Mouse (Mus musculus): ENCODE data around the gene Cdk6.
"Not testable (repeated sequence)": the region's sequence is repeated elsewhere in the genome, so short reads cannot be mapped to it uniquely, and the experiment has no call there.

Gene Cdk6

DNA sequence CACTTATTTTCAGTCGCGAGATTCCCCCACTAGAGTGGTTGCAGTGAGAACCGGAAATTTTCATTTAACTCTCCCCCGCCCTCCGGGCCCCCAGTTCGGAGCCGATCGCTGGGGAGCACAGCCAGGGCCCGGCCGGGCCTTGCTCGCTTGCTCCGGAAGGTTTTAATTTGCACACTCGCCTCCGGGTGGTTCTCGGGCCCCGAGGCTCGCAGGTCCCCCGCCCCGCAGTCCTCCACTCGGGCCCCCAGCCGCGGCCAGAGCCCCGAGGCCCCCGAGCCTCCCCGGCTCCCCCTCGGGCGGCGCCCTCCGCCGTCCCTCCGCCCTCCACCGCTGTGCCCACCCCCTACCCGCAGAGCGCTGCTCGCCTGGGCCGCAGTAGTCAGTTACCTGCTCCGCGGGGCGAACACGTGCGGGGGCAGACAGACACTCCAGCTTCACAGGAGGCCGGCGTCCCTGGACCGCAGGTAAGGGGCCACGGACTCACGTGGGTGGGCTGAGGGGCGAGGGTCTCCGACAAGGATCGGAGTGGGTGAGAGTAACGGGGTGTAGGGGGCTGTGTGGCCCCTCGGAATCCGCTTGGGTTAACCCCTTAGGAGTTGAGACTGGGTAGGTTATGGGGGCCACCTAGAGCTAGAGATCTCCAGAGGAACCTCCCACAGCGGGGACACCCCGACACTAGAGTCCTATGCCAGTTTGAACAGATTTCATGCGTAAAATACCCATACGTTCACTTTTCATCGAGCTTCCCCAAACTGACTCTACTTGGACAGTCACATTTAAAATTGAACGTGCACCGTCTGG is at the start of gene Cdk6:
Gene Cdk6 (plus strand): TSS at position 375 of the 801 bp plus-strand sequence.
- peak; percentile 50 for DNase-seq (ENCODE audit: low read depth, low spot score)

DNA sequence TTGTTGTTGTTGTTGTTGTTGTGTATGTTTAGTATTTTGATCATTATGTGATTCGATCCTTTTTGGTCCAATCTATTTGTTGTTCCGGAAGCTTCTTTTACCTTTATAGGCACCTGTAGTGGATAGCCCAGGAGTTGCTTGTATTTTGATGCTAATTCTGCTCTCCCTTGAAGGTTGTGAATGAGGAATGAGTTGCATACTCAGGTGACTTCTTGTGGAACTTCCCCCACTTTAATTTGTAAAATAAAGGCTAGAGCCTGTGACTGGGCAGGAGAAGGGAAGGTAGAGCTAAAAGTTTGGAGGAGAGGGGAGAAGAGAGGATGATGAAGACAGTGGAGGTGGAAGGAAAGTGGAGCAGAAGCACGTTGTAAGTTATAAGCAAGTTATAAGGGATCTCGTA is 47.6 kb upstream of the Cdk6 start:
- DNase-seq (ENCODE audit: low read depth, low spot score): no peak

DNA sequence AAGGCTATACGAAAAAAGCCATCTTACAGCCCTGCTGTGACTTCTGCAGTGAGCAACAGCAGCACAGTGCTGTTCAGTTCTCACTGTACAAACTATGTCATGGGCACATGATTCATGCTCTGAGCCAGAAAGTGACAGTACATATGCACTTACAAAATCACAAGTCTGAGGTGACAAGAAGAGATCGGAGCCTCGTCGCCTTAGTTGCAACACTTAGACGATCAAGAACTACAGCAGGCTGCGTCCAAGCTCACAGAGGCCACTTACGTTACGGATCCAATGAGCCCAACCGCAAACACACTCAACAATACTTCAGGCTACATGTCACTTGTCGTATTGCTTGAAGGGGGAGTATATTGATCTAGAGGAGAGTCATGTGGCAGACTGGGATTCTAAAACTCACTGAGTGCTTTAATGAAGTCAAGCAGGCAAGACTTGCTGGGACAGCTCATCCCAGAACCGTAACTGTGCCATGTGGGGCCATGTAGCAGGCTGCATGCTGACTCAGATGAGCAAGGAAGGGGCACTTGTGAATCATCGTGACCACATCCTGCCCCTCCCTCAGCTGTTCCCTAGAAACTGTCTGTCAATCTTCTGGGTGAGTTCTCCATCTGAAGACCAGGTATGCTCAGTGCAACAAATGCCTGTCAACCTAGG is 40.4 kb upstream of the Cdk6 start:
- DNase-seq (ENCODE audit: low read depth, low spot score): peak; percentile 98

DNA sequence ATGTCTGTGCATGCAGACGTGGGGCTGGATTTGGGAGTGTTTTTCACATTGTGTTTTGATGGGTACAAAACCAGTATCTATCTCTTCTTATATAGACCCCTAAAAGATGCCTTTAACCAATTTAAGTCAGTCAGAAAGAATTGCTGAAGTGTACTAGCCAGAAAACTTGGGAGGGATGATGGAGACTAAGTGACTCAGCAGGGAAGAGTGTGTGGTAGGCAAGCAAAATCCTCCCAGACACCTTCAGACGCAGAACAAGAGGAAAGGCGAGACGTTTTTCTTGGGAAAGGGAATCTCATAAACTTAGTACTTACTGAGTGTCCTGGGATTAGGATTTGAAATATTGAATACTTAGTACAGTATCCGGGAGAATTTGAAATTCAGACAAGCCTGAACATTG is 39.8 kb upstream of the Cdk6 start:
- peak; percentile 70 for DNase-seq (ENCODE audit: low read depth, low spot score)

DNA sequence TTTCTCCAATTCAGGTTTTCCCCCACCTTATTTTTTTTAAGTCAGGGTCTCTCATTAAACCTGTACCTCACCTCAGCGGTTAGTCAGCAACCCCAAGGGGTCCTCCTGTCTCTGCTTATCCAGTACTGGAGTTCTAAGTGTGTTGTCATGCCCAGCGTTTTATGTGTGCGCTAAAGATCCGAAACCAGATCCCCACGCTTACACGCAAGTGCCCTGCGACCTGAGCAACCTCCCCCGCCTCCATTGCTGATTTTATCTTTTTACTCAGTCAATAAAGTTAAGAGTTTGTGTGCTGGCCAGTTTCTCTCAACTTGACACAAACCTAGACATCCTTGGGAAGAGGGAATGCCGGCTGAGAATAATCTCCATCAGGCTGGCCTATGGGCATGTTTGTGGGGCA is 37.4 kb upstream of the Cdk6 start:
- no peak for DNase-seq (ENCODE audit: low read depth, low spot score)

DNA sequence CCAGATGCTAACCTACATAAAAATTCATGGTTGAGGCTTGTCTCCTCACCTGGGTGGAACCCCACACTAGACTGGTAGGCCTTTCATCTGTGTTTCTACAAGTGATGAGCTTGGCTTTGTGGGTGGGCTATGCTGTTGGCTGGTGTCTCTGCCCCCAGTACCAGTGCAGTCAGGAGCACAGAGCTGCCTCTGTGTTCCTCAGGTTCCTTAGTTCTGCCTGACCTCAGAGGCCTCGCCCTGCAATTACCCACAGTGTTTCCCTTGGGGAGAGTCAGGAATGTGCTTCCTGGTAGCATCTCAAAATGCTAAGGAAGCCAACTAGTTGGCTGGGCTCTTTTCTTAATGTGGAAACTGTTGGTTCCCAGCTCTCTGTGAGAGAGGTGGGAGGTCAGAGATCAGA is 35.1 kb upstream of the Cdk6 start:
- DNase-seq (ENCODE audit: low read depth, low spot score): peak; percentile 80

DNA sequence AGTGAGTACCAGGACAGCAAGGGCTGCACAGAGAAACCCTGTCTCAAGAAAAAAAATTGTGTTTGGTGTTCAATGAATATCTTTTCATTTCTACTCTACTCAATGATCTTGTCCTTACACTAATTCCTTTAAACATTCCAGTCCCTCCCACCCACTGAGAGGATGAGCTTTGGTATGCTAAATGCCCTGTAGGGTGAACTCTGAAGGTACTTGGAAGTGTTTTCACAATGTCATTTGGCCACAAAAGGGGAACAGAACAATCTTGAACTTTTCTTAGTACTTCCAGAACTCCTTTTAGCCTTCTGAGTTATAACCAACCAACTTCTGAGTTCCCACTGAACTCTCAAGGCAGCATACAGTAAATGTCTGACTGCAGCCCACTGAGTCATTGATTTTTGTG is 32.2 kb upstream of the Cdk6 start:
- peak; percentile 15 for DNase-seq (ENCODE audit: low read depth, low spot score)

DNA sequence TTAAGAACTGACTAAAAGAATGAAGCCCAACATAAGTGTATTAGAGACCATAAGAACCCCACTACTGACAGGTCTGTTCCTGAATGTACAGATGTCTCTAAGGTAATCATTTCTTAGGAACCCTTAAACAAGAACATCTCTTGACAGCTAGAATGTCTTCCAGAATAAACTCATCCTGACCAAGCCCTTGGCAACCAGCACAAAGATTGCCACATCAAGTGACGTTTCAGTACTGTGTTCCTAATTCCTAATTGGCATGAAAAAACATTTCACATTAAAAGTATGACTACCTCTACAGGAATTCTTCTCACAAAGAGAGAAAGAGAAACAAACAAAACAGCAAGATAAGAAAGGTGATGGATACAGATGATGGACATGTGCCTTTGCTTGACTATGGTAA is 31.7 kb upstream of the Cdk6 start:
- DNase-seq (ENCODE audit: low read depth, low spot score): peak; percentile 78

DNA sequence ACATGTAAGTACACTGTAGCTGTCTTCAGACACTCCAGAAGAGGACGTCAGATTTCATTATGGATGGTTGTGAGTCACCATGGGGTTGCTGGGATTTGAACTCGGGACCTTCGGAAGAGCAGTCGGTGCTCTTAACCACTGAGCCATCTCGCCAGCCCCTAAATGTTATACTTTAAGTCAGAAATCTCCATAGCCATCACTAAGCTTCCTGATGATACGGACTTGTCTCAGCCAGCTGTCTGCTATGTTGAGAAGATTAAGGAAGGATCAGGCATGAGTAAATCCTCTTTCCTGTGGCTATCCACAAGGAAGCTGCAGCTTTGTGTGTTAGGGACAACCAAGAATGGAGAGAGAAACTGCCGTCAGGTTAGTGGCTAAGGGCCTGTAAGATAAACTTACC is 30.1 kb upstream of the Cdk6 start:
- DNase-seq (ENCODE audit: low read depth, low spot score): not testable (repeated sequence)

DNA sequence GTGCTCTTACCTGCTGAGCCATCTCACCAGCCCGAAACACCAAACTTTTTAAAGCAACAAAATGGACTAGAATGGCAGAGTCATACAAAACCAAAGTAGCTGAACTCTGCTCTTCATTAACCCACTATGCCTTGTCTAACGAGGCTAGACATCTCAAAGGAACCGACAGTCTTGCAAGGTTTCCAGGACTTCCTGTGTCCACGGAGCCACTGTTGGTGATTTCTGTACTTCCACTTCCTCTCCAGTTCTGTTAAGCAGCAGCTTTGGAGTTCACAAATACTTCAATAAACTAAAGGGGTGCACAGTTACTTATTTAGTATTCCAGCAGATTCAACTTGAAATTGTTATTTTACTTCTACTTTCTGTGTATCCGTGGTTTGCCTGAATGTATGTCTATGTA is 23.6 kb upstream of the Cdk6 start:
- not testable (repeated sequence) for DNase-seq (ENCODE audit: low read depth, low spot score)

DNA sequence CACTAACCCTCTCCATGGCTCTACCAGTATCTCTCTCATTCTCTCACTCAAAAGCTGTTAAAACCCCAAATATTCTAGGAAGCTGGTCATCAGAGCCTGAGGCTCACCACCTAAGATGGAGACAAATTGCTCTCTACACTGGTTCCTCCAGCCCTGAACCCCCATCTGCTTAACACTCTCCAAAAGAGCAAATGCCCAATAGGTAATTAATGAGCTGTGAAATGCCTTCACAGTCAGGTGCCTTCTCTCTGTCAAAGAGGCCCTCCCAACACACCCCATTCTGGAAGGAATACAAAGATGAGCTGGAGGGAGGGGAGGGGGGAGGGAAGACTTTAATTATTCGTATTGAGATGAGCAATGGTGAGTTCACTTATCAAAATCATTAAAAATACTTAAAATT is 21.1 kb upstream of the Cdk6 start:
- no peak for DNase-seq (ENCODE audit: low read depth, low spot score)

DNA sequence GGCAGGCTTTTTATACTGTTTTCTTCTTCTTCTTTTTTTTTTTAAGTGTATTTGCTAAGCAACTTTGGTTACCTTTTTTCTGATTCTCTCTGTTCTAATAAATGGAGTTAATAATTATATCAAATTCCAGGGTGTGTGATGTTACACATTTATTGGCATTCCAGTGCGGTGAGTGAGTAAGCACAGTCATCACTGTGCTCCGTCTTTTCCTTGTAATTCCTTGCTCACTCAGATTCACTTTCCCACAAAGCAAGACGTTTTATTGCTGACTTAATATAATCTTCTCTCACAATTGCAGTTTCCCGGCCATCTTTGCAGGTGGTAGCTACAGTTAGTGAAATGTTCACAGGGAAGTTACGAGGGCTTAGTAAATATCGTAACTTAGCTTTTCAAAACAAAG is 19.2 kb upstream of the Cdk6 start:
- peak; percentile 73 for DNase-seq (ENCODE audit: low read depth, low spot score)

DNA sequence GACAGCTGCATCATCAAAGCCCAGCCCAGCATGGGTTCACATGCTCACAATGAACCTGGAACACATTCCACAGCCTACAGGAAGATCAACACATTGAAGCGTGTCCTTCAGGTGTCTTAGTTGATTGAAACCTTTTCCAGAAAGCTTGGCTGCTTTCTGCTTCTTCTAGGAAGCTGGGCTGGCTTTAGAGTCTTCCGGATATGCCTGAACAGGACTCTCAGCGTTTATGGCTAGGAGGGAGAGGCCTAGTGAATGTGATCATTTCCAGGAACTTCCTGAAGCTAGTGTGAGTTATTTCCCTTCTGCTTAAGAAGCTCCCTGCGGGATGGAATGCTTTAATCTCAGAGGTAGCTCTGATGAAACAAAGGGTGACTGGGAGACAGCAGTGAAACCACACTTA is 17.2 kb upstream of the Cdk6 start:
- DNase-seq (ENCODE audit: low read depth, low spot score): no peak

DNA sequence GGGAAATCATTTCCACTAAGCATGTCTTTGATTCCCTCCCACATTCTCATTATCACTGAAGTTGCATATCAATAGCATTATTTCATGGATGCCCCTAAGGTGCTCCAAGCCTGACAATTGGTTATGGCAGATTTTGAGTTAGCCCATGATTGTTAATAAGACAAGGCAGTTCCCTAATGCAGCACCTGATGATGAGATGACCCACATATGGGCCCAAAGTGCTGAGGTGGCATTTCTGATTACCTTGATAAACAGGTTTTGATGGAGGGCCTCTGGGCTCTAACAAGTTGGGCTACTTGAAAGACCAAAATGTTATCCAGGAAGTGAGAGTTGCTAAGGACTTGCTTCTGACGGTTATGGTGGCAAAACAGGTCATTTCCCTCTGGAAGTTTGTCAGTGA is 11.9 kb upstream of the Cdk6 start:
- no peak for DNase-seq (ENCODE audit: low read depth, low spot score)

DNA sequence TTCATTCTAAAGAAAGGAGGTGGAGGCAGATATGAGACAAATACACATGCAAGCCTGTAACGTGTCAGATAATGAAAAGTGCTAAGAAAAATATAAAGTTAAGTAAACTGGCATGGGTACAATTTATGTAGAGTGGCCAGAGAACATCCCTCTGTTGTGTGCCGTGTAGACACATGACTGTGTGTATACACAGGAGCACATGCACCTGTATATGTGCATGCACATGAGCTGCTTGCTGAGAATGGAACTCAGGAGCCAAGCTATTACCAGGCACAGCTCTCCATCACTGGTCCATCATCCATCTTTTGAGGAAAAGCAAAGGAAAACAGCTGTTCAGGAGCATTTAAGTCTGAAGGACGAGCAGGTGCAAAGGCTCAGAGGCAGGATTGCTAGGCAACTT is 10.4 kb upstream of the Cdk6 start:
- no peak for DNase-seq (ENCODE audit: low read depth, low spot score)

DNA sequence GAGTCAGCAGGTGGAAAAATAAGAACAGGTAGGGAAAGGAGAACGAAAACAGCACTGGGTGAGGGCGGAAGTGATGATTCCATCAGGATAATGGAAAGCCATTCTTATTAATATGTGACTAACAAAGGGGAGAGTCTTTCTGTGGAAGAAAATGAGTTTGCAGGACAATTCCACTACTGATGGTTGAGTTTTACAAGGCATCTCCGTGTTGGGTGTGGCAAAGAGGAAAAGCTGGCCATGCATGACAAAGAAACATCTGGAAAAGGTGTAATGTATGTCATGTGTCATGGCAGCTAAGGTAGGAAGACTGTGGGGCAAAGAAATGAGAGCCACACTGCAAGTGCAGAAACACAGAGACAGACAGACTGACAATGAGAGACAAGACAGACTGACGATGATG is 8.3 kb upstream of the Cdk6 start:
- not testable (repeated sequence) for DNase-seq (ENCODE audit: low read depth, low spot score)

DNA sequence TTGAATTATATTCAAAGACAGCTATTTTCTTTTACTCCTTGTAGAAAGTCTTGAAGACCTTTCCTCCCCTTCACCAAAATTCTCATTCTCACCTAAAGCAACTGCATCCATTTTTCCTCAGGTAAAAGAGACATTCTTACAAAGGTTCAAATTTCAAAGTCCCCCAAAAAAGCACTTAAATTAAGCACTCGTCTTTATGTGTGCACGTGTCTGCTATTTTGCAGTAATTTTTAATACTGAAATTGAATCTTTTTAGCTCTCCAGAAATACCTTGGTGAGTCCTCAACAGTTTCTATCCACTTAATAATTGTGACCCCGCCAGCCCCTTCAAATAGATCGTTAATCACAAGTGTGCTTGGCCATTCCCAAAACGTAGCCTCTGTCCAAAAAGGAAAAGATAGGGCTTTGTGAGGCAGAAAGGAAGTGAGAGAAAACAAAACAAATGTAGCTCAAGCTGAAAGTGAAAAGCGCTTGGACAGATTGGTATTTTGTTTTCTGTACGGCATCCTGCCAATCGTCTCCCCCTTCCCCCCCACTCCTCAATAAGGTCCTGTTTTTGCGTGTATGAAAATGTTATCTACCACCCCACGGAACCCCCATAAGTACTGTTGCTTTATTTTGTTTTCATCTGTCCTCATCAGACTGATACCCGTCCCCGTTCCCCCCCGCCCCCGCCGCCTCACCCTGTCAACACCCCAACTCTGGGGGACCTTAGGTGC is 786 bp upstream of the Cdk6 start:
- DNase-seq (ENCODE audit: low read depth, low spot score): peak; percentile 29

DNA sequence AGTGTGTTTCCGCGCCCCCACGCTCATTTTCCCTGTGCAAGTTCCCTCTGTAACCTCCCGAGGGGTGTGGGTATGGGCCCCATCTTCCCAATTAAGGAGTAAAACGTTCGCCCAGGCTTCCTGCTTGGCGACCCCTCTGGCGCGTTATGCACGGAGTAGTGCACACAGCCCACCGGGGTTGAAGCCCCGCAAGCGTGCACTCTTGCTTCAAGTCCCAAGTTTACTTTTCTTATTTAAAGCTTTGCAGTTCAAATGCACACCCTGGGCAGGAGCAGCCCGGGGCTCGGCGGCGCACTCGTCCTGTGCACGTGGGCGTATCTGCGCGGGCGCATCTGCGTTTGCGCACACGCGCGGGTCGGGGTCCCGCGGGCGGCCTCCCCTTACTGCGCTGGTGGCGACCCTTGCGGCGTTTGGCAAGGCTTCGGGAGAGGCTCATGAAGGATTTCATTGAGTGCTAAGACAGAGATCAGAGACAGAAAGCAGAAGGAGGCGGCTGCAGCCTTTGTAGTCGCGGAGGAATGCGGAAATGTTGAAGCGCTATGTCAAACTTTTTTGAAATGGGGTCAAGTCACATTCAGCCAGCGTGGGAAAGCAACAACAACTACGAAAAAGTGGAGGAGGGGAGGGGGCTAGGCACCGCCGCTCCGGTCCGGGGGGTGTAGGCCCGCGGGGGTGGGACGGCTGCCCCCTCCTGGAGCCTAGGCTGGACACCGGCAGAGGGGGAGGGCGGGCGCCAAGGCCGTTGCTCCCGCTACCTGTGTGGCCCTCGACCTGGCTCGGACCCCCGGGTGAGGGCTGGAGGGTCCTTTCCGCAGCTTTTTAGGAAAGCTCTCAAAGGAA is 866 bp downstream of the Cdk6 start:
- peak; percentile 74 for DNase-seq (ENCODE audit: low read depth, low spot score)

DNA sequence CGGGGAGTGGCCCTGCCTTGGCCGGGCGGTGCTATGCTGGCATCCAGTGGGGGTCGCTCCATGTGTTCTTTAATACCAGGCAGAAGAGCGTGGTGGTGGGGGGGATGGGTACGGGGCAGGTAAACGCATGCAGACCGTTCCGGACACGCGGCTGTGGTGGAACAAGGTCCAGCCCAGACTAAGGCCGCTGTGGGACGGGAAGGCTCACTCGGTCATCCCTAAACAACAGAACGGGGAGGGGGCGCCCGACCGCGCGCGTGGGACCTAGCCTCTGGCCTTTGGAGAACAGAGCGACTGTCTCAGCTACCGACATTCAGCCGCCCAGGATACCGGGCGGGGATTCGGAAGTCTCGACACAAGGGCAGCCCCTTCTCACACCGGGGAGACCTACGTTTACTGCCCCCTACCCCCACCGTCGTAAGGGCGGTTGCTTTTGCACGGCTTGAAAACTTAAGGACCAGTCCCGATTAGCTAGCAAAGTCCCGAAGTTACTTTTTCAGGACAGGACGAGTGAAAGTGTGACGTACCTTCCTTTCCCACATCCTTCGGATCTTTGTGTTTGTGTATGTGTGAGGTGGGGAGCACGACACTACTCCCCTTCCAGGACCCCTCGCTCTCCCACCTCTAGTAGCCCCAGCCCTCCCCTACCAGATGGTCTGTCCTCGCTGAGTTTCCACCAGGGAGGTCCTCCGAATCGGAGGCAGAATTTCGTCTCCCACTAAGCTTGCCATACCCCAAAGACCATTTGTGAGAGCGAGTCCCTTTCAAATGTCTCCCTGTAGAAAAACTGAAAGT is 1.7 kb downstream of the Cdk6 start:
- peak; percentile 67 for DNase-seq (ENCODE audit: low read depth, low spot score)

DNA sequence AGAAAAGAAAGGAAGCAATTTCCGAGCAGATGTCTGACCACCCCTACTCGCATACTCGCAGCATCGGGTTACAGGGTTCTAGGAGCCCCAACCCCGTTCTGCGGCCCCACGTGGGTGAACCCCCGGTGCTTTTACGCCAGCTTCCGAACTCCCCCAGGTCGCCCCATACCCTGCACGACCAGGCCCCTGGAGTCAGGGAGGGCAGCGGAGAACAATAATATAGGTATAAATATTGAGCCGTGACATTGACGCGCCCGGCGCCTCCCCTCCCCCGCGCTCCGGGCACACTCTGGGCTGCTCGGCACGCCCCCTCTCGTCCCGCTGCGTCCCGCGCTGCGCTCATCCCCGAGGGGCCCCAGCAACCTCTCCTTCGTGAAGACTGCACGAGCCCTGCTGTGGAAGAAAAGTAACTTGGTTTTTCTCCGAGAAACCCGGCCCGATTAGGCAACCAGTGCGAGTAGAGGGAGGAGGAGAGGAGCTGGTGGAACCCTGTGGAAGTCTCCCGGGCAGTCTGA is 2.3 kb downstream of the Cdk6 start:
- peak; percentile 72 for DNase-seq (ENCODE audit: low read depth, low spot score)
